Mouse (Mus musculus) testis, adult 2 months (tissue): ENCODE results near the gene Flt1.

ENCODE experiments used
- CTCF ChIP-seq: fragments of 200-500 bp; IDR thresholded peaks from 2 replicates; pipeline ENCODE4 v1.5.1; 2012; ENCODE audit warnings: low read depth, mild to moderate bottlenecking, inconsistent platforms, low read length, moderate library complexity; ENCODE audit not compliant: control insufficient read depth, insufficient read depth, insufficient replicate concordance
- POLR2A ChIP-seq: fragments of 200-500 bp; IDR thresholded peaks from 2 replicates; pipeline ENCODE4 v1.6.1; 2012; ENCODE audit warnings: low read depth, mild to moderate bottlenecking, inconsistent platforms, low read length, moderate library complexity; ENCODE audit not compliant: control insufficient read depth

DNA sequence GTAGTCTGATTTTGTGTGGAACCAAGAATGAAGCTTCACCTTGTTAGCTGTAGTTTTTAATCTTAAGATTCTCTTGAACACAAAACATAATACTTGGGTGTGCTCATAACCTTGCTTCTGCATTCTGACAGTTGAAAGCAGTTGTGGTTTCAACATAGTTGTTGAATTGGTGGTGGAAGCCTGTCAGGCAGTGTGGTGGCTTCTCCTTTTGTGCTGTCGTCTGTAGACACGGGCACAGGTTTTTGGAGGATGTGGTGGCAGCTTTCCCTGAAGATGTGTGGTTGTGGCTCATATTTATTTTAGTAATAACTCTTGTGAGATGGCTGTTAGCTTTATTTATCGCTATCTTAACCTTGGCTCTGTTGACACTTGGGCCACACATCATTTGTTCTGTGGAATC is 198.0 kb downstream of the Flt1 start:
- TF ChIP-seq CTCF (no peak), POLR2A (no peak)
